Mouse (Mus musculus) activated CD4-positive, CD25-positive, alpha-beta regulatory T cell, adult 9 weeks (primary cell): Measurements from ENCODE around the gene Olfr1137. TPM values are rescaled to one million over a fixed set of nuclear protein-coding genes. Genes with fewer than 3 reads are reported as not detected.

Source experiments
- polyA plus RNA-seq: library from polyadenylated mRNA; unstranded; fragments of 100-300 nt; shearing (Covaris generic); gene quantifications from one replicate; pipeline ENCODE4 v1.2.1, GENCODE M21; 2017

Olfr1137 gene
- polyA plus RNA-seq, result not detected

DNA sequence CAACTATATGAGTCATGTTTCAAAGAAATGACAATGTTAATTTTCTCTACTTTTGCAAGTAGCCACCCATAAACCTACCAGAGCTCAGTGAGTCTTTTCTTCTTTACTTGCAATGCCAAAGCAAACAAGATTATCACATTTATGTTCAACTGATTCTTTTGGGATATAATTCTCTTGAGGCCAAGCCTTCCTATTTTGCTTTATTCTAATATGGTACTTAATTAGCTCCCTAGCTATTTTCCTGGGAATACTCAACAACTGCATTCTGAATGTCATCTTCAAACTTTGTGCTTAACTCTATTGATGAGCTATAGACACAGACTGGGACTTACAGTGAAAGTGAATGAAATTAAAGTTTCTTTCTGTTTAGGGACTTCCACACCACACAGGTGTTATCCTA lies at the start of gene Olfr1137:
TSS of gene Olfr1137 (minus strand) at position 101 of the 400 bp plus-strand sequence.

DNA sequence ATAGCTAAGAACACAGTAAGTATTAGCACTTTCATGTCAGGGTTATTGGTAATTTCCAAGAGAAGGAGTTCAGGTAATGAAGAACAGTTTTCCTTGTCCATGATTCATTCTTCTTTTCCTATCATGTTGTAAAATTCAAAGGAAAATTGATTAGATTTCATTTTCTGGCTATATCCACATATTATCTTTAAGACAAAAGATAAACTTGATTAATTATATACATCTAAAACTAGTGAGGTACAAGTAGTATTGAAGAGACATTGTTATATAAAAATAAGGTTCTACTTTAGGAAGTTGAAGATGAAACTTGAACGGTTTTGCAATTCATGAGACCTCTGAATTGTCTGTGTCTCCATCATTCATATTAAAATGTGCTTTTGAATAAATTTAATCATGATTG lies 40.9 kb upstream of the Olfr1137 start, which contains the start of gene Olfr1141:
TSS of gene Olfr1141 (minus strand) at position 101 of the 400 bp plus-strand sequence.

DNA sequence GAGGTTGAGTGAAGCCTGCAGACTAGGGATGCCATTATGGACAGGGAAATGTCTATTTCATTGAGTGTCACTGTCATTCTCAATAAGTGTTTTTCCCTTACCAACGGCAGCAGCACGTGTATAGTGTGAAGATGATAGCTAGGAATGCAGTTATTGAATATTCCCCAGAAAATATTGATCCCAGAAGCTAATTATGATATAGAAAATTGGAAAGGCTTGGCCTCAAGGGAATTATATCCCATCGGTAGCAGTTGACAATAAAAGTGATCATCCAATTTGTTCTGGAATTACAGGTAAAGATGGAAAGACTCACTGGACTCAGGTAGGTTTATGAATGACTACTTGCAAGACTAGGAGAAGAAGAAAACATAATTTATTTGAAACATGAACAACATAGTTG lies 30.5 kb upstream of the Olfr1137 start, which contains the start of gene Olfr1140:
TSS of gene Olfr1140 (plus strand) at position 301 of the 400 bp plus-strand sequence.

DNA sequence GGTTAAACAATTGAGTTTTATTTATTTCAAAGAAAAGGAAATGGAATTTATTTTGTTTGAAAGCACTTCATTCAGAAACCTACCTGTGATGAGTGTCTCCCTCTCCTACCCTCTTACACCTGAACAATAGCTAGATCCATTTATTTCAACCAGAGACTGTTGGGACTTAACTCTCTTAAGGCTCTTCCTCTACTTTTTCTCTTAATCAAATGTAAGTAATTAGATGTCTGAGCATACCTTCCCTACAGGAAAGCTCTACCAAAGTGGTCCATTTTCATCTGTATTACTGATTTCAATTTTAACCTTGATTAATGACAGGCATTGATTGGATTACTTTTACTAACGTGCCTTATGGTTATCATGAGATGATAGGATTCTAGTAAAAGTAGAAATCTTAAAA lies 26.9 kb upstream of the Olfr1137 start, which contains the start of gene Olfr1138:
TSS of gene Olfr1138 (minus strand) at position 101 of the 400 bp plus-strand sequence.

DNA sequence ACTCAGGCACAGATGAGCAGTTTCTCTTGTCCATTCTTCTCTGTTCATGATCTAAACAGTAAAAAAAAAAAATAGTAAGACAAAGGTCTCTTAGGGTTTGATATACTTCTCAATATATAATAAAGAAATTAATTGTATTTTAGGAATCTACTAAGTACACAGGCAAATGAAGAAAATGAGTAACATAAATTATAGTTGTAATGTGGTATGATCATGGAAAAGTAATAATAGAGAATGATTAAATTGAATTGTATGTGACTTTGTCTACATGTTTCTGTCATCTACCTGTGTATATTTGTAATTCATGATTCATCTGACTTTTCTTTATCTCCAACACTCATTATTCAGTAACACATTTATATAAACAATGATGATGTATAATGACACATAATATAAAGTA lies 19.1 kb downstream of the Olfr1137 start, which contains the start of gene Olfr1136:
TSS of gene Olfr1136 (minus strand) at position 101 of the 400 bp plus-strand sequence.

DNA sequence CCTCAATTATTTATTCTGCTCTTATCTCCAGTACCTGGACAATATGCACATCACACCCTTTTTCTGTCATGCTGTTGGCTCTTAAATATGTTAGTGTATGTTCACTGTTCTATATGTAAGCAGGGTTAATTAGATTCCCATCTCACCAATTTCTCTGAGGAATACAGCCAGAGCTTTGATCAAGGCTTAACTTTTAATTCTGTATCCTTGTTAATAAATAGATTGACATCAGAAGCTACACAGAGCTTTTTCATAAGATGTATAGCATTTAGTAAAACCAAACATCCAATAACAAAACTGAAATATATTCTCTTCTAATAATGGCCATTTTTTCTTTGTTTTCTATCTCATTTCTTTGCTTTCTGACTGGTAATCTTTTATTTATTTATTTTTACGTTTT lies 39.4 kb downstream of the Olfr1137 start, which contains the start of gene Olfr1135:
TSS of gene Olfr1135 (minus strand) at position 101 of the 400 bp plus-strand sequence.

Other genes starting within 250 kb of the Olfr1137 start
- gene Pramel7, start 216.1 kb downstream of the Olfr1137 start, polyA plus RNA-seq, result not detected
- not detected for gene Pramel6, start 206.6 kb downstream of the Olfr1137 start, polyA plus RNA-seq
- gene Olfr153, start 181.4 kb downstream of the Olfr1137 start, polyA plus RNA-seq, result not detected
- gene Olfr1128, start 167.6 kb downstream of the Olfr1137 start, polyA plus RNA-seq, result not detected
- not detected for gene Olfr1129, start 139.3 kb downstream of the Olfr1137 start, polyA plus RNA-seq
- gene Olfr1130, start 107.0 kb downstream of the Olfr1137 start, polyA plus RNA-seq, result not detected
- not detected for gene Olfr1131, start 86.1 kb downstream of the Olfr1137 start, polyA plus RNA-seq
- gene Olfr1132, start 75.6 kb downstream of the Olfr1137 start, polyA plus RNA-seq, result not detected
- gene Olfr1133, start 65.8 kb downstream of the Olfr1137 start, polyA plus RNA-seq, result not detected
- not detected for gene Olfr1134, start 54.7 kb downstream of the Olfr1137 start, polyA plus RNA-seq
- gene Olfr1135, start 39.5 kb downstream of the Olfr1137 start, polyA plus RNA-seq, result not detected
- not detected for gene Olfr1136, start 19.2 kb downstream of the Olfr1137 start, polyA plus RNA-seq
- gene Olfr1138, start 26.8 kb upstream of the Olfr1137 start, polyA plus RNA-seq, result not detected
- not detected for gene Olfr1140, start 30.6 kb upstream of the Olfr1137 start, polyA plus RNA-seq
- gene Olfr1141, start 40.8 kb upstream of the Olfr1137 start, polyA plus RNA-seq, result not detected
- gene Olfr152, start 66.3 kb upstream of the Olfr1137 start, polyA plus RNA-seq, result not detected
- gene Olfr1143, start 87.4 kb upstream of the Olfr1137 start, polyA plus RNA-seq, result not detected
- not detected for gene Olfr1145, start 96.6 kb upstream of the Olfr1137 start, polyA plus RNA-seq
- not detected for gene Olfr1148, start 117.4 kb upstream of the Olfr1137 start, polyA plus RNA-seq
- not detected for gene Olfr1150-ps1, start 130.8 kb upstream of the Olfr1137 start, polyA plus RNA-seq
- not detected for gene Olfr1151, start 142.7 kb upstream of the Olfr1137 start, polyA plus RNA-seq
- gene Olfr1152, start 153.3 kb upstream of the Olfr1137 start, polyA plus RNA-seq, result not detected
- not detected for gene Olfr1153, start 181.8 kb upstream of the Olfr1137 start, polyA plus RNA-seq
- gene Olfr1154, start 192.0 kb upstream of the Olfr1137 start, polyA plus RNA-seq, result not detected
- gene Olfr1155, start 232.0 kb upstream of the Olfr1137 start, polyA plus RNA-seq, result not detected
- 0.20 TPM for gene Olfr1156, start 239.9 kb upstream of the Olfr1137 start, polyA plus RNA-seq